Mouse (Mus musculus) MEL (cell line): ENCODE measurements around the gene Pou2f2. TPM values are rescaled to one million over a fixed set of nuclear protein-coding genes. Genes with fewer than 3 reads are reported as not detected.

ENCODE experiments used
- DNase-seq: peaks from one replicate; pipeline ENCODE4 v3.0.0; 2011; ENCODE audit warnings: low read depth, low spot score
- H3K27ac ChIP-seq: 2 replicates; pipeline ENCODE4 v1.5.1; 2012; ENCODE audit warnings: low read depth, mild to moderate bottlenecking, control low read depth, low read length, moderate library complexity; ENCODE audit not compliant: control insufficient read depth
- H3K27me3 ChIP-seq, 2 experiments: fragments of 150-350 bp in 1 of 2; sonication (generic) in 1 of 2; 2 replicates each; pipeline ENCODE4 v1.6.1; 2012; ENCODE audit warnings: low read length in 2 of 2, mild to moderate bottlenecking in 2 of 2, improper control_type of control experiment in 1 of 2, moderate library complexity in 1 of 2; ENCODE audit not compliant: insufficient read depth in 2 of 2, control insufficient read depth in 1 of 2
- H3K36me3 ChIP-seq, 2 experiments: 2 replicates each; pipeline ENCODE4 v1.6.1; 2012 to 2014; ENCODE audit warnings: low read length in 2 of 2, improper control_type of control experiment in 1 of 2, inconsistent platforms in 1 of 2, mild to moderate bottlenecking in 1 of 2; ENCODE audit not compliant: insufficient read depth in 2 of 2, control insufficient read depth in 1 of 2
- H3K4me1 ChIP-seq, 2 experiments: fragments of 150-350 bp in 1 of 2; sonication (generic) in 1 of 2; 2 replicates each; pipeline ENCODE4 v1.6.1; 2012; ENCODE audit warnings: low read length in 2 of 2, improper control_type of control experiment in 1 of 2, mild to moderate bottlenecking in 1 of 2; ENCODE audit not compliant: insufficient read depth in 2 of 2, control insufficient read depth in 1 of 2
- H3K4me3 ChIP-seq, 2 experiments: fragments of 150-350 bp in 1 of 2; sonication (generic) in 1 of 2; 2 replicates each; pipeline ENCODE4 v1.5.1; 2012; ENCODE audit warnings: low read depth in 2 of 2, low read length in 2 of 2, mild to moderate bottlenecking in 2 of 2, moderate library complexity in 2 of 2, control low read depth in 1 of 2, improper control_type of control experiment in 1 of 2; ENCODE audit not compliant: control insufficient read depth in 1 of 2, insufficient read depth in 1 of 2
- H3K79me2 ChIP-seq: 2 replicates; pipeline ENCODE4 v1.6.1; 2012; ENCODE audit warnings: mild to moderate bottlenecking, low read length, moderate library complexity; ENCODE audit not compliant: control insufficient read depth, poor library complexity, insufficient read depth
- H3K9ac ChIP-seq: 2 replicates; pipeline ENCODE4 v1.6.1; 2012; ENCODE audit warnings: low read depth, mild to moderate bottlenecking, control low read depth, low read length, moderate library complexity; ENCODE audit not compliant: control insufficient read depth, poor library complexity, severe bottlenecking
- H3K9me3 ChIP-seq: fragments of 150-350 bp; sonication (generic); replicated peaks from 2 replicates; pipeline ENCODE4 v1.6.1; 2012; ENCODE audit warnings: mild to moderate bottlenecking, low read length, improper control_type of control experiment, moderate library complexity; ENCODE audit not compliant: insufficient read depth
- BHLHE40 ChIP-seq: IDR thresholded peaks from 2 replicates; pipeline ENCODE4 v1.6.1; 2012; ENCODE audit warnings: low read depth, mild to moderate bottlenecking, inconsistent platforms, low read length, improper control_type of control experiment, borderline replicate concordance
- CTCF ChIP-seq, 3 experiments: IDR thresholded peaks in 2 of 3; conservative IDR thresholded peaks in 1 of 3; 2 replicates each; pipeline ENCODE4 v1.5.1; 2011 to 2012; ENCODE audit warnings: low read length in 3 of 3, low read depth in 2 of 3, mild to moderate bottlenecking in 2 of 3, improper control_type of control experiment in 1 of 3, inconsistent platforms in 1 of 3, mixed read lengths in 1 of 3, moderate library complexity in 1 of 3; ENCODE audit not compliant: control insufficient read depth in 1 of 3, insufficient read depth in 1 of 3, poor library complexity in 1 of 3, severe bottlenecking in 1 of 3
- E2F4 ChIP-seq: IDR thresholded peaks from 2 replicates; pipeline ENCODE4 v1.6.1; 2011; ENCODE audit warnings: low read depth, low read length, improper control_type of control experiment, borderline replicate concordance
- ELF1 ChIP-seq: IDR thresholded peaks from 2 replicates; pipeline ENCODE4 v1.6.1; 2014; ENCODE audit warnings: low read depth, mild to moderate bottlenecking, inconsistent platforms, low read length, improper control_type of control experiment, moderate library complexity
- ETS1 ChIP-seq: IDR thresholded peaks from 2 replicates; pipeline ENCODE4 v1.6.1; 2012; ENCODE audit warnings: low read depth, mild to moderate bottlenecking, inconsistent platforms, low read length, improper control_type of control experiment, moderate library complexity
- GABPA ChIP-seq: IDR thresholded peaks from 2 replicates; pipeline ENCODE4 v1.6.1; 2012; ENCODE audit warnings: low read depth, mild to moderate bottlenecking, inconsistent platforms, low read length, improper control_type of control experiment, moderate library complexity
- GATA1 ChIP-seq: IDR thresholded peaks from 2 replicates; pipeline ENCODE4 v1.6.1; 2011; ENCODE audit warnings: low read depth, low read length, improper control_type of control experiment
- KAT2A ChIP-seq: conservative IDR thresholded peaks from 2 replicates; pipeline ENCODE4 v1.6.1; 2012; ENCODE audit warnings: low read depth, low read length, improper control_type of control experiment, inconsistent platforms
- MAFK ChIP-seq: IDR thresholded peaks from 2 replicates; pipeline ENCODE4 v1.6.1; 2011; ENCODE audit warnings: low read depth, mild to moderate bottlenecking, low read length, improper control_type of control experiment, borderline replicate concordance
- MAX ChIP-seq: IDR thresholded peaks from 2 replicates; pipeline ENCODE4 v1.6.1; 2011; ENCODE audit warnings: low read length, improper control_type of control experiment
- MYB ChIP-seq: IDR thresholded peaks from 2 replicates; pipeline ENCODE4 v1.6.1; 2011; ENCODE audit warnings: mild to moderate bottlenecking, low read depth, low read length, improper control_type of control experiment
- NELFE ChIP-seq: IDR thresholded peaks from 2 replicates; pipeline ENCODE4 v1.6.1; 2011; ENCODE audit warnings: low read depth, low read length, improper control_type of control experiment
- POLR2A ChIP-seq, 2 experiments: IDR thresholded peaks; 2 replicates each; pipeline ENCODE4 v1.6.1; 2011 to 2012; ENCODE audit warnings: low read length in 2 of 2, mild to moderate bottlenecking in 2 of 2, control low read depth in 1 of 2, improper control_type of control experiment in 1 of 2, low read depth in 1 of 2, moderate library complexity in 1 of 2; ENCODE audit not compliant: control insufficient read depth in 1 of 2, insufficient read depth in 1 of 2, poor library complexity in 1 of 2
- POLR2AphosphoS5 ChIP-seq: IDR thresholded peaks from 2 replicates; pipeline ENCODE4 v1.6.1; 2012; ENCODE audit warnings: low read depth, borderline replicate concordance, mild to moderate bottlenecking, inconsistent platforms, low read length, moderate library complexity, mixed read lengths
- RAD21 ChIP-seq: IDR thresholded peaks from 2 replicates; pipeline ENCODE4 v1.6.1; 2011; ENCODE audit warnings: mild to moderate bottlenecking, low read depth, low read length, improper control_type of control experiment
- RCOR1 ChIP-seq: IDR thresholded peaks from 2 replicates; pipeline ENCODE4 v1.6.1; 2012; ENCODE audit warnings: low read depth, mild to moderate bottlenecking, inconsistent platforms, low read length, improper control_type of control experiment
- SIN3A ChIP-seq: IDR thresholded peaks from 2 replicates; pipeline ENCODE4 v1.6.1; 2012; ENCODE audit warnings: low read length, improper control_type of control experiment, inconsistent platforms
- SMC3 ChIP-seq: IDR thresholded peaks from 2 replicates; pipeline ENCODE4 v1.6.1; 2011; ENCODE audit warnings: low read depth, low read length, improper control_type of control experiment
- TAL1 ChIP-seq: IDR thresholded peaks from 2 replicates; pipeline ENCODE4 v1.6.1; 2012; ENCODE audit warnings: mild to moderate bottlenecking, inconsistent platforms, low read length, moderate library complexity, mixed read lengths
- UBTF ChIP-seq: IDR thresholded peaks from 2 replicates; pipeline ENCODE4 v1.6.1; 2012; ENCODE audit warnings: low read depth, mild to moderate bottlenecking, inconsistent platforms, low read length, improper control_type of control experiment, moderate library complexity, borderline replicate concordance; ENCODE audit not compliant: insufficient read depth
- USF2 ChIP-seq, 2 experiments: IDR thresholded peaks; 2 replicates each; pipeline ENCODE4 v1.6.1; 2011 to 2012; ENCODE audit warnings: improper control_type of control experiment in 2 of 2, low read length in 2 of 2, borderline replicate concordance in 1 of 2, inconsistent platforms in 1 of 2, low read depth in 1 of 2, mild to moderate bottlenecking in 1 of 2; ENCODE audit not compliant: insufficient read depth in 1 of 2
- ZC3H11A ChIP-seq: IDR thresholded peaks from 2 replicates; pipeline ENCODE4 v1.6.1; 2012; ENCODE audit warnings: low read depth, mild to moderate bottlenecking, inconsistent platforms, low read length, improper control_type of control experiment
- ZKSCAN1 ChIP-seq: IDR thresholded peaks from 2 replicates; pipeline ENCODE4 v1.6.1; 2012; ENCODE audit warnings: low read depth, mild to moderate bottlenecking, inconsistent platforms, low read length, improper control_type of control experiment, moderate library complexity
- ZMIZ1 ChIP-seq: IDR thresholded peaks from 2 replicates; pipeline ENCODE4 v1.6.1; 2012; ENCODE audit warnings: low read depth, mild to moderate bottlenecking, inconsistent platforms, low read length, improper control_type of control experiment, moderate library complexity
- polyA plus RNA-seq, 2 experiments: library from polyadenylated mRNA; stranded (reverse) in 1 of 2; unstranded in 1 of 2; fragments of >175 nt in 1 of 2; fragments of >200 nt in 1 of 2; gene quantifications; 2 replicates each; pipeline versions ENCODE4 v1.2.1 to v1.2.4; 2012; ENCODE audit warnings: low replicate concordance in 2 of 2, low read depth in 1 of 2; ENCODE audit not compliant: insufficient read length in 2 of 2, insufficient read depth in 1 of 2, missing spikeins in 1 of 2
- total RNA-seq: library from RNA; depleted of rRNA; stranded (reverse); fragments of 300-350 nt; gene quantifications from 2 replicates; pipeline ENCODE4 v1.2.3, GENCODE M21; 2012

The Pou2f2 gene
- total and polyA plus RNA-seq, 3 experiments: 0.73 to 6.4 TPM; not detected in 1

DNA sequence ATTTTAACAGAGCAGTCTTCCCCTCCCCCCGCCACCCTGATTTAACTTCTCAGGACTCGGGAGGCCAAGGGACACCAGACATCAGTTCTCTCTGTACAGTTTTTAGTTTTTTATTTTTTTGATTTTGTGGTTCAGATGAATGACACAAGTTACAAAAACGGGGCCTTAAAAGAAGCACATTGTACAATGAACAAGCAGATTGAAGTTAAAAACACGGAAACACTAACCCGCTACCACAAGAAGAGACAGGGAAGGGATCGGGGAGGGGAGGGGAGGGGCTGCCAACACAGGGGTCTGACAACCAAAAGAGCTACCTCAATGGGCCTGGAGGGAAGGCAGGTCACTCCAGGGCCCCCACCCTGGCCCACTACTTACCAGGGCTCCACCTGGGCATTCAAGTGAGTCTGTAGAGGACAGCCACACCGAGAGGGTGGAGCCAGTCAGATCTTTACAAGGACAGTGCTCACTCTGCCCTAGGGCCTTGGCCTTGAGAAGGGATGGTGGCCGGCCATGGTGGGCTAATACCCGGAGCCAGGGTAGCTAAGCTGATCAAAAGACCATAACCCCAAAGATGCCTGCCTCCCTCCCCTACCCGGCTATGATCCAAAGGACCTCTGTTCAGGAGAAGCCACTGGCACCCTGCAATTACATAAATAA lies 92.1 kb downstream of the Pou2f2 start:
- H3K36me3 ChIP-seq: peaks cover 2 to 22% of the 10 kb centered on the region in 2 experiments; a peak in 3 of 4 replicates
- no peak for DNase-seq
- no peak overlapping the region for H3K9ac ChIP-seq
- no peaks in the 10 kb centered on the region for H3K9me3 ChIP-seq
- peaks cover 3 to 24% of the 10 kb centered on the region in 2 experiments; a peak in 3 of 4 replicates for H3K4me1 ChIP-seq
- TF ChIP-seq USF2 (IDR thresholded peaks at IDR 0.05; ENCODE audit: borderline replicate concordance in 1 of 2, insufficient read depth in 1 of 2, low read depth in 1 of 2, low read length in 2 of 2) (no peak), ETS1 (no peak), E2F4 (no peak), NELFE (no peak), GATA1 (no peak), SIN3A (no peak), ZKSCAN1 (no peak), KAT2A (no peak), BHLHE40 (no peak), SMC3 (no peak), ZC3H11A (no peak), CTCF (IDR thresholded peaks at IDR 0.05 in 2 of 3, conservative IDR thresholded peaks at IDR 0.05 in 1 of 3; ENCODE audit: control insufficient read depth in 1 of 3, insufficient read depth in 1 of 3, low read depth in 2 of 3, low read length in 3 of 3, poor library complexity in 1 of 3, severe bottlenecking in 1 of 3) (no peak)
- H3K4me3 ChIP-seq: no peak overlapping the region
- no peak overlapping the region for H3K27ac ChIP-seq
- no peaks in the 10 kb centered on the region for H3K27me3 ChIP-seq
- no peaks in the 10 kb centered on the region; the same call in 1 of the 2 replicates for H3K79me2 ChIP-seq

DNA sequence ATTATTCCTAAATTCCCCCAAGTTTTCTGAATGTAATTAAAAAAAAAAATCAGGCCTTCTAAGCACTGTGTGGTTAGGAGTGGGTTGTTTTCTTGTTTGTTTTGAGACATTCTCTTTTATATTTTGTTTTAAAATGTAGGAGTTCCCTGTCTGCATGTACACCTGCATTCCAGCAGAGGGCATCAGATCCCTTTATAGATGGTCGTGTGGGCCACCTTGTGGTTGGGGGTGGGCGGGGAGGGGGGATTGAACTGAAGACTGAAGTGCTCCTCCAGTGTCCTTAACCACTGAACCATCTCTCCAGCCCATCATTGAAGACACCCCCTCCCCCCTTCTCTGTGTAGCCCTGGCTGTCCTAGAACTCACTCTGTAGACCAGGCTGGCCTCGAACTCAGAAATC lies 92.9 kb downstream of the Pou2f2 start:
- TF ChIP-seq SMC3: peak; percentile 52
- TF ChIP-seq CTCF (IDR thresholded peaks at IDR 0.05 in 2 of 3, conservative IDR thresholded peaks at IDR 0.05 in 1 of 3; ENCODE audit: control insufficient read depth in 1 of 3, insufficient read depth in 1 of 3, low read depth in 2 of 3, low read length in 3 of 3, poor library complexity in 1 of 3, severe bottlenecking in 1 of 3): peak; percentile 28 to 69 (median 61); a peak in 5 of 6 replicates
- TF ChIP-seq USF2 (IDR thresholded peaks at IDR 0.05; ENCODE audit: borderline replicate concordance in 1 of 2, insufficient read depth in 1 of 2, low read depth in 1 of 2, low read length in 2 of 2): no peak
- no peak for TF ChIP-seq NELFE
- no peak for TF ChIP-seq GABPA
- TF ChIP-seq ELF1: no peak
- no peak for TF ChIP-seq MAFK
- TF ChIP-seq MYB: no peak
- no peak for TF ChIP-seq TAL1
- no peak for TF ChIP-seq ZMIZ1
- TF ChIP-seq E2F4: no peak
- peak; percentile 12; the same call in 1 of the 2 replicates for TF ChIP-seq ZC3H11A
- no peak for TF ChIP-seq MAX
- TF ChIP-seq RCOR1: no peak
- no peak for TF ChIP-seq POLR2AphosphoS5
- TF ChIP-seq POLR2A (IDR thresholded peaks at IDR 0.05; ENCODE audit: control insufficient read depth in 1 of 2, insufficient read depth in 1 of 2, low read depth in 1 of 2, low read length in 2 of 2, poor library complexity in 1 of 2): no peak
- TF ChIP-seq UBTF: no peak
- TF ChIP-seq ETS1: no peak
- no peak for TF ChIP-seq SIN3A
- TF ChIP-seq RAD21: peak; percentile 32
- H3K27ac ChIP-seq: no peak overlapping the region
- H3K27me3 ChIP-seq: no peaks in the 10 kb centered on the region
- H3K9me3 ChIP-seq: no peaks in the 10 kb centered on the region
- no peak overlapping the region for H3K9ac ChIP-seq
- peak; percentile 46 for DNase-seq
- peaks cover 3 to 24% of the 10 kb centered on the region in 2 experiments; a peak in 3 of 4 replicates for H3K4me1 ChIP-seq
- peaks cover 2% of the 10 kb centered on the region; the same call in 1 of the 2 replicates for H3K79me2 ChIP-seq
- H3K36me3 ChIP-seq: peaks cover 4 to 22% of the 10 kb centered on the region in 2 experiments
- no peak overlapping the region for H3K4me3 ChIP-seq
